Mouse (Mus musculus) kidney, adult 11 months (tissue): Measurements from ENCODE around the gene Ccdc85c.

Experiments
- DNase-seq: peaks from one replicate; pipeline ENCODE4 v3.0.0; 2022

Ccdc85c gene

DNA sequence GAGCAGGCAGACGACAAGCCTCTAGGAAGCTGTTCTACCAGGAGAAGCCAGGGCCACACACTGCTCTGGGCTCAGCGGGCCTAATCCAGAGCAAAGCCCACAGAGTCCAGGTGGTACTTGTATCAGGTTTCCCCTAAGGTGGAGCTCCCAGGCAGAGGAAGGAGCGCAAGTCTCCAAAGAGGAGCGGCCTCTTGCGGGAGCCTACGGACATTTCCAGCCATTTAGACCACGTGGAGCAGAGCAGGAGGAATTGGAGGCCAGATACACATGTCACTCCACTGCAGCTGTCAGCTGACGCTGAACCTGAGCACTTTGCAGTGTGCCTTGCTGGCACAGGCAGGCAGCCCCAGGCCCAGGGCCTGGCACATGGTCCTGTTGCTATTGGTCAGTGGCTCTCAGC, 60.1 kb downstream of the Ccdc85c start:
- DNase-seq = no peak

DNA sequence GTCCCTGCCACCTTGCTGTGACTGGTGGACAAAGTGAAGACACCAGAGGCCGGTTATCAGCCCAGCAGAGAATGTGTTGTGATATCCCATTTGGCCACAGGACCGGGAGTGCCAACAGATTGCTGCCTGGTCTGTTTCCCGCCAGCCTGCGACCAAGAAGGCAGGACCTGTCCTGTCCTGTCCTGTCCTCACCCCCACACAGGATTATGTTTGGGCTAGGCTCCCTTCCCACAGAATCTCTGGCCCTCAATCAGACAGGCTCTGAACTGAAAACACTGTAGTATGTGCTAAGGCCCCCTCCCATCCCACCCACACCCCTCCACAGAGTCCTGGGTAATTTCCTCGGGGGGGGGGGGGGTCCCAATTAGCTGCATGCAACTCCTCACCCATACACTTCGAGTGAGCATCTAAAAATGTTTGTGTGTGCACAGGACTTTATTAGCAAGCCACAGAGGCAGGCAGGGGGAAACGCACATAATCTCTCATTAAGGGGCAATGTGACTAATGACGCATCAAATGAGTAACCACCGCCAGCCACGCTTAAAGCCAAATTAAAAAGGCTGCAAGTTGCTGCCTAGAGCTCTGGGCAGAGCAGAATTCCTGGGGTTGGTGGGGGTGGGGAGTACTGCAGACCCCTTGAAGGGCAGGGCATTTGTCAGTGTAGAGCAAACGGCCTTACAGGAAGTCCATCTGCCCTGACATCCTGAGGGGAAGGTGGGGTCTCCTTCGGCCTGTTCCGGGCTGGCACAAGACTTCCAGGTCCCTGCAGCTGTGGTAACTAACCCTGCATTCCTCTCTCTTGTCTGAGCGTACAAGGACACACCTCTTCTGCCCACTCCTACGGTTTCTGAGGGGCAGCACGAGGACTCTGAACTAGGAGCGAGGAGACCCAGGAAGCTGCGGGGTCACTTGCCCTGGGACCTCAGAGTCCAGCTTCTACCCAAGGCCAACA, 61.9 kb downstream of the Ccdc85c start:
- DNase-seq = no peak

DNA sequence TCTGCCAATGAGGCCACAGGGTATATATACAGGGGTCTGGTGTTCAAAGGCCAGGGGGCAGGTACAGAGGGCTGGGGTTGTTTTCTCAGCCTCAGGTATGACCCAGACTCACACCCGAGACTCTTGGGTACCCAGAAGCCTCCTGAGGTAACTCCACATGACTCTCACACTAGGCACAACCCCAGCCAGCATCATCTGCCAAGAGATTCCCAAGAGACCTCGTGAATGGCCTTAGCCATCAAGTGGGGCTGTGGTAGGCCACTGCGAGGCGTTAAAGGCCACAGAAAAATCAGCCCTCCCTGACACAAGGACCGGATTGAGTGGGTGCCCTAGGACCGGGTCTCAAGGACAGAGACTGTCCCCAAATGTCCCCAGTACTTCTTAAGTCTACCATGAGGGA, 62.7 kb downstream of the Ccdc85c start:
- DNase-seq = no peak

DNA sequence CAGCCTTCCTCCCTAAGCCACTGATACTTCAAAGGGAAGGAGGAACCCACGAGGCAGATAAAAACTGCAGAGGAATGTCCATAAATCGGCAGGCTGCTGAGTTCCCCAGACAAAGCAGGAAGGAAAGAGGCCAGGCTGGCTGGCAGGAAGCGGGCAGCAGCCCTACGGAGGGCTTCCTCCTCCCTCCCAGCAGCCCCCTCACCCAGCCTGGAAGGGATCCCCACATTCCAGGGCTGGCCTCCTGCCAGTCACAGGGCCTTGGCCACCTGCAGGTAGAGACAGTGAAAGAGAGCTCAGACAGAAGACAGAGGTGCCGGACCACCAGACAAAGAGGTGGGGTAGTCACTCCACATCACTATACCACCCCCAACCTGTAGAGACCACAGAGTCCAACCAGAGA, 63.2 kb downstream of the Ccdc85c start:
- no peak for DNase-seq

DNA sequence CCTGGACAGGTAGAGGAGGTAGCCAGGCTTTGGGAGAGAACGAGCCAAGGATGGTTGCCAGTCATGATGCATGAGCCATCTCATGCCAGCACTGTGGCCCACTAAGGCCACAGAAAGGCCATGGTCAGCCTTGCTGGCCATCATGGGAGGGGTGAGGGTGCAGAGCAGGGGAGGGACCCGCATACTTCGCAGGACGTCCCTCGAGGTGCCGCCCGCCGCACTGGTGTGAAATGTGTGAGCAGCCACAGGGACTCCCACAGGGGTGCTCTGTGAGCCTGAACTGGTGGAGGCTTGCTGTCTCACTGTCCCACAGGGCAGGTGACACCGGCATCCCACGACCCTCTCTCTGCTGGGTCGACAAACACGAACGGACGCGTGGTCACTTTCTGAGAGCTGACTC, 64.6 kb downstream of the Ccdc85c start:
- DNase-seq = no peak

DNA sequence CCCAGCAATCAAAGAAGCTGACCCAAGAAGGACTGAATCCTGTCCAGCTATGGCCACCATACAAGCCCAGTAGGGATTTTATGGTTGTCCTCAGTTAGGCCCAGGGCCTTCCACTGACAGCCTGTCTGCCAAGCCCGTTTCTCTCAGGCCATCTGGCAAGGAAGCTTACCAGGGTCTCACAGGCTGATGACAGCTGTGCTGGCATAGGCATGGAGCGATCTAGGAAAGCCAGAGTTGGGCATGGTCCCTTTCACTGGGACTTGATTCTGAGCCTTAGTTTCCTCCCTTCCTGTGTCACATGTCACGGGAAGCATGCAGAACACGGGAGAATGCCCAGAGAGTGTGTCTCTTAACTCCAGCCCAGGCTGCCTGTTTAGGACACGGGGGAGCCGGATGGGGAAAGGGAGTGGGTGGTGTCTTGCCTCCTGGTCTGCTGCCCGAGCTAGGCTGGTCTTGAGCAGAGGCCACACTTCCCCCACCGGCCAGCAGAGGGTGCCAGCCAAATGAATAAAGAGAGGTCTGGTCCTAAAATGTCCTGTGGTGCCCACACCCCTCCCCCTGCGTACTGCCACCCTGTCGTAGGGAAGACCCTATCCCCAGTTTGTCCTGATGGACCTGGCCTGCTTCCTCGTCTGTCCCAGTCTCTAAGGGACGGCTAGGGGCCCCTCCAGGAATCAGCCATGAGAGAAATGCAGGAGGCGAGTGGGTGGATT, 66.3 kb downstream of the Ccdc85c start:
- DNase-seq = peak; percentile 50

DNA sequence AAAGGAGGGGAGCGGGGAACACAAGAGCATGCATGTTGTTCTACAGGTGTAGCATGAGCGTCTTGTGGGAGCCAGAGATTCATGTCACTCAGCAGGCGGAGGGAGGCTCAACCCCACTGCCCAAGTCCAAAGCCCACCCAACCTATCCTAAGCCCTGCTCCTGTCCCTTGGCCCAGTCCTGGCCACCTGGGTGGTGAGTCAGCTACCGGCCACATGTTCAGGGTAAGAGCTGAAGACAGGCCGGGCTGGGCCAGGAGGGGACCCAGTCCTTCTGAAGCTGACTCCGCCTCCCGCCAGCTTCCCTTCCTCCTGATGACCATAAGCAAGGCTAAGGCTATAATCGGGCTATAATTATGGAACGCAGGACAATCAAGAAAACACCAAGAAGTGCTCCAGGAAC, 67.0 kb downstream of the Ccdc85c start:
- DNase-seq = no peak

DNA sequence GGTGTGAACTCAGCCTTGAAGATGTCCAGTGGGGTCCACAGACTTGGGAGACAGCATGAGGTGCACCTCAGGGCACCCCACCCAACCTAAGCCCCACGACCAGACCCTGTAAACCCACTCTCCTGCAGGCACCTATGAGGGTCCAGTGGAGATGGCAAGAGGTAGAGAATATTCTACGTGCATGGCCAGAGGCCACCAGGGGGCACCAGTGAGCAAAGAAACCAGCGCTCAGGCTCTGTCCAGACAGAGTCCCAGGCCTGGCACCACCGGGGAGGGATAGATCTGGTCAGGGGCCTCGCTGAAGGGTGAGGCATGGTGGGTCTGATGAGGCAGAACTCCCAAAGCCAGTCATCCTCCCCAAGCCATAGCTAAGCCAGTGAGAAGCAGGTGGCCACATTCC, 68.6 kb downstream of the Ccdc85c start:
- no peak for DNase-seq

DNA sequence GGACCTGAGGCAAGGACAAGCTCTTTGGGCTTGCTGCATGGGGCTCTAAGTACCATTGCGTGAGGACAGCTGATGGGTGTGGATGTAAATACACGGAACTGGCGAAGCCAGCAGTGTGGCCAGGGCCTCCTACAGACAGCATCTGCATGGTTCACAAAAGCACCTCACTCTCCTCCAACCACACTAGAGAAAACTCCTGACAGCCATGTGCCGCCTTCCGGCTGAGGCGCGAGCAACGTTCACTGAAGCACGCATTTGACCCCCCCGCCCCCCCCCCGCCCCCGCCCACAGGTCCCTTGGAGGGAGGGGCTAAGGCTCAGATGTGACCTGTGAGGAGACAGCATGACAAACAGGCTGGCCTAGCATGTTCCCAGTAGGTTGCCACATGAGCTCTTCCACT, 70.2 kb downstream of the Ccdc85c start:
- DNase-seq = no peak

DNA sequence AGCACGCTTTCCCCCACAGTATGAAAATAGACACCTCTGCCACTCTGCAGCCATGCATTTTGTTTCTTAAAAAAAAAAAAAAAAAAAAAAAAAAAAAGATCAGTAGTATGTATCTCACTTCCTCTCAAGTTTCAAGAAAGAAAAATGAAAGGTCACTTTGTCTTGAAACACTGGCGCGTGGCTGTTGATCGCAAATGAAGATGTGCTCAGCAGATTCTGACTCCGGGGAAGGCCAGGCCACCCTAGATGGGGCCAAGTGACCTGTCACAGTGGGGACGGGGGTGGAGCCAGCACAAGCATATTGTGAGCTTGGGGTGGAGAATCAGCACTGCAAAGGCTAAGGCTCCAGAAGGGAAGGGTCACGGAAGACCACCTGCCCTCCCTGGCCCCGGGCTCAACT, 71.3 kb downstream of the Ccdc85c start:
- no peak for DNase-seq

DNA sequence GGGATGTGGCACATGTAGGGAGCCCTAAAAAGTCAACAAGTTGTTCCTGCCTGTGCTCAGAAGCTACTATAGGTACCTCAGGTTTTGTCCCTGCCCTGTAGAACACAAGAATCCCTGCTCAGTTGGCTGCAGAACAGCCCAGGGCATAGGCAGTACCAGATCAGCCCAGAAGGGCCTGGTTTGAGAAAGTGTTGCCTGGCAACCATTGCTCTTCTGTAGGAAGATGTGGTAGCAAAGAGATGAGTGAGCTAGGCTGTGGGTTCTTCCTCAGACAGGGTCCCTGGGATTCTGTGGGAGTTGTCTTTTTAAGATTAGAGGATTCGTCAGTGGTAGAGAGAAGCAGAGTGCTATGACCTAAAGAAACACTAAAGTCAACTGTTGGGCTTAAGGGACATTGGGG, 75.1 kb downstream of the Ccdc85c start:
- DNase-seq = no peak

DNA sequence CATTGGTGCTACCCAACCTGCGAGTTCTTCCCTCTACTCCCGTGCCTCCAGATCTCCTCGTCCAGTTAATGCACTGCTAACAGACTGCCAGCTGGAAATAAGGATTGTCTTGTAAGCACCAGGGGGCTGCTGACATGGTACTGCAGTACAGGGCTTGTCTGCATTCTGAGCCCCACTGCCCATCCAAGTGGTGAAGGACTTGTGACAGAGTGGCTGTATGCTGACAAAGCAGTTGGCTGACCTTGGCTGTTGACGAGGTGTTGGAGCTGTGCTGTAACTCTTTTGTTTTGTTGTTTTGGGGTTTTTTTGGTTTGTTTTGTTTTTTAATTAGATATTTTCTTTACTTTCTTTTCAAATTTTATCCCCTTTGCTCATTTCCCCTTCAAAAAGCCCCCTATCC, 76.8 kb downstream of the Ccdc85c start:
- no peak for DNase-seq

DNA sequence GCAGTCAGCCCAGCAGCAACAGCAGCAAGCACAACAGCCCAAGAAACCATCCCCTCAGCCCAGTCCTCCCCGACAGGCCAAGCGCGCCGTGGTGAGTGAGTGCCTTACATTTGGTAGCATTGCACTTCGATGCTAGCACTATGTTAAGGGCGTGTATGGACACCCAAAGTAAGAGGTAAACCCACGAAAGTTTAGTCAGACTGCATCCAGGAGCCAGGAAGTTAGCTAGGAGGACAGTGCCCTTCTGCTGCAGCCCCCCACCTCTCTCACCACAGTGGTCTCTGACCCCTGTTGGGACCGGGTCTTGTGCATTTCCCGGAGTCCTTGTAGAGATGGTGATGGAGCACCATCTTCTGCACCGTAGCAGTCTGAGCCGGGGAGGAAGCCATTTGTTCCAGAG, 79.5 kb downstream of the Ccdc85c start:
- no peak for DNase-seq

DNA sequence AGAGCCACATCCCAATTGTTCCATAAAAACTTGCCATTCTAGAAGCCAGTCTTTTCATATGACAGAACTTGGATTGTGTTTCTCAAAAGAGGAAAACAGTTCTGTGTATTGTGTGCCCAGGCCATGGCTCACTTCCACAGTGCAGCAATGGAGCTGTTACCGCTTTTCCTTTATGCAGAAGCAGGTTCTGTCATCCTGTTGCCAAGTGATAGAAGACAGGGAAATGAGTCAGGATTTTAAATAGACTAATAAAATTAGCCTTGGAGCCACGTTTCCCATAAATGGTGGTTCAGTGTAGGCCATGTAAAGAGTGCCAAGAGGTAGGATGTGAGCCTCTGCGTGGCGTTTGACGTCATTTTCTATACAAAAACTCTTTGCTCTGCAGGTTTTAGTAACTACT, 81.3 kb downstream of the Ccdc85c start:
- no peak for DNase-seq

DNA sequence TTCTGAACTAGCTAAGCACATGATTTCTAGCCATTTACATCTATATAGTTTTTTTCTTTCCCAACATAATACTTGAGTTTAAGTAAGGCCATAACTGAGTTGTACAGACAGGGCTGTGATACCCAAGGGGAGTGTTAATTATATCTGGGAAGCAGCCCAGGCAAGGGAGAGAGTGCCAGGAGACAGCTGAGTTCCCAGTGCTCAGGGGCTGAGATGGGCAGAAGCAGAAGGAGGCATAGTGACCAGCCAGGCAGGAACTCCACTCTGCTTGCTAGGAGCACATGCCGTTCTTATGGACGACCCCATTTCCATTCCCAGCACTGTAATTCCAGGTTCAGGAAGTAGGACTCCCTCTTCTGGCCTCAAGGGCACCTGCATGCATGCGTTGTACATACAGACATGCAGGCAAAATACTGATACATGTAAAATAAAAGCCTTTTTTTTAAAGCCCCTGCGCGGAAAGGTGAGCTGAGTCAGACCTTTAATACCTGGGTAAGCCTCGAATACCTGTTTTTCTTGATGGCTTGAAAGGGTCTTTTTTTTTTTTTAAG, 87.6 kb downstream of the Ccdc85c start:
- no peak for DNase-seq

DNA sequence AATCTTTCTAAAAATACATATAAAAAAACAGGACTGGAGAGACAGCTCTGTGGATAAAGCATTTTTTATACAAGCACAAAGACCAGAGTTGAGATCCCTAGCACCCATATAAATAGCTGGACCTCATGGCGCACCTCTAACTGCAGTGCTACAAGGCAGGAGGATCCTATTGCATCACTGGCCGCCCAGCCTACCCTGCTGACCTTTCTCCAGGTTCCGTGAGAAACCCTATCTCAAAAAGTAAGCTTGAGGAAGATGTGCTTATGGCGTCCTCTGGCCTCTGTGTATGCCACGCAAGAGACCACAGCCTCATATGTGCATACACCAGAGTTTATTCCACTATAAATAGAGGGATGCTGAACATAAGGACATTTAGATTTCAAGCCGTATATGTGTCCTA, 93.5 kb downstream of the Ccdc85c start:
- DNase-seq = no peak

DNA sequence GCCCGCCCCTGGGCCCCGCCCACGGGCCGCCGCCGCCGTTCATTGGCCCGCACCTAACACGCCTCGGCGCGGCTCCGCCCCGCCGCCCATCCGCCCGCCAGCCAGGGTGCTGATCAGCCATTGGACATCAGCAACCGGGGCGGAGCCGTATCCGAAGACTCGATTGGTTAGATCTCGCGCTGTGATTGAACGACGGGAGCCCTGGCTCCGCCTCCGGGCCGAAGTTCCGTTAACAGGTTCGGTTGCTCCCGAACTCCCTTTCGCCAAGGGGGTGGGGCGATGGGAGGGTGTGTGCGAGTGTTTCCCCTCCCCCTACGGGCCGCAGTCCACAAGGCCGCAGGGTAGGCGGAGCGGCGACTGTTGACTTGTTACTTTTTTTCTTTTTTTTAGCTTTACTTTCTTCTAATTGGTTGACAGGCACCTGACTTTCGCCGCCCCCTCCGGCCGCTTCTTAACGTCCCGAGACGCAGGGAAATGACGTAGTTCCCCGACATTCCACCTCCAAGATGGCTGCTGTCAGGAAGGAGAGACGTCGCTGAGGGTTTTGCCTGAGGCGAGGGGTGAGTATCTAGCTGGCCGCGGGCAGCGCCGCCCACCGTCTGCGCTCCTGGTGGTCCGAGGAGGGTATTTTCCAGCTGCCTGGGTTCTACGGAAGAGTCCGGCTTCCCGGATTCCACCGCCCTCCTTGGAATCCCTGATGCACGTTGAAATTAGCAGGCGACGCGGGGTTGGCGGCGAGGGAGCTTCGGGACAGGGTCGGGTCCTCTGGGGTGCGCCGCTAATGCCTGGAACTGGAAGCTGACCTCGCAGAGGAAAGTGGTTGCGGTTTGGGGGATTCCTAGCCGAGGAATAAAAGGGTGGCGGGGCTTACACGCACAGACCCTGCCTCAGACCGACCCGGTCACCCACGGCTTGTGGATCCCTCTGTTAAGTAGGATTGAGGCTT, 95.6 kb downstream of the Ccdc85c start, which contains the start of gene Ccnk:
Gene Ccnk, plus strand, starts transcription at position 259 of the 946 bp plus-strand sequence.
- DNase-seq = peak; percentile 100

DNA sequence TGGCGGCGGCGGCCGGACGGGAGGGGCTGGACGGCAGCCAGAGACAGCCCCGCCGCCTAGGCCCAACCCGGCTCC, 96.1 kb downstream of the Ccdc85c start, which contains the start of gene Setd3:
Gene Setd3, minus strand, starts transcription at position 69 of the 75 bp plus-strand sequence.
- DNase-seq = no peak

DNA sequence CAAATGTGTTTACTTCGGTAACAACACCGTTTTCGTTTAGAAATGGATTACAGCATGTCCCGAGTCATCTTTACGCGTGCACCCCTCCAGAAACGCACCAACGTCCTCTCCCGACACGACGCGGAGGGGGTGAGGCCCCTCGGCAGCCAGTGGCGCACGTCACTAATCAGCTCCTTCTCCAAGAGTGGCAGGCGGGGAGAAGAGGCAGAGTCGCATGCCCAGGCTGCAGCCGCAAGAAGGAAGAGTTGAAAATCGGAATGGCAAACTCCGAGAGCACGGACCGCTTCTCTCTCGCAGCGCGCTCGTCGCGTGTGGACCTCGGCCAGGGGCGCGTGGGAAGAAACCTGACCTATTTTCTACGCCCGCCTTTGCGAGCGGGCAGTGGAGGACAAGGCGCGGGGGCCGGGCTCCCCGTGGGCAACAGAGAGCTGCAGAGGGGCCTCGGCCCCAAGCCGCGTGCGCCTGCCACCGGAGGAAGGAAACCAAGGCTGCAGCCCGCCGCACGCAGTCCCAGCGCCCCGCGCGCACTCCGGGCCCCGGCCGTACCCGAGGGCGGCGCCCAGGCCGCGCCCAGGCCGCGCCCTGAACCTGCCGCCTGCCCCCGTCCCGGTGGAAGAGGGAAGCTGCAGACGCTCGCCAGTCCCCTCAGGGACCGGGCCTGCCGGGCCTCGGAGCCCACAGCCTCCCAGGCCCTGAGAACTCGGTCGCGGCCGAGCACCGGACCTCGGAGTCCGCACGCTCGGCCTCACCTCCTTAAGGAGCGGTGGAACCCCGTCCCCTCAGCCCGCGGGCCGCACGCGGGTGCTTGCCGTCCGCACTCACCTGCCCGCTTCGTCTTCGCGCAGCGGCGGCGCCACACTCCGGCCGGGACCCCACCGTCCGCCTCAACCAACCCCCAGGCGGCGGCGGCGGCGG, 96.6 kb downstream of the Ccdc85c start:
- DNase-seq = peak; percentile 46

DNA sequence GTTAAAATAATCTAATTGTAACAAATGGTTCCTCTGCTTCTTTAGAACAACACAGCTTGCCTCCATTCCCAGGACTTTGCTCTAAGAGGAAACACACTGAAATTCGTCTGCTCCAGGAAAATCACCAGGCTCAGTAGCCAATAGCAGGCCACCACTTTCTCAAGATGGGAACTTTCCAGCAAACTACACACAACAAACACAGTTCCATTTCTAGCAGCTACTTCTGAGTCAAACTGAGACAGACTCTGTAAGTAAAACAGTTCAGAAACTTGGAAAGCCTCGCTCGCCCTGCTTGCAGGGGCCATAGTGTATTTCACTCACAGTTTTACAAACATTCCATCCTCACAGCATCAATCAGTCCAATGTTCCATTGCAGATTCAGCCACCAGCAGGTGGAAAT, 98.9 kb downstream of the Ccdc85c start:
- DNase-seq = no peak

DNA sequence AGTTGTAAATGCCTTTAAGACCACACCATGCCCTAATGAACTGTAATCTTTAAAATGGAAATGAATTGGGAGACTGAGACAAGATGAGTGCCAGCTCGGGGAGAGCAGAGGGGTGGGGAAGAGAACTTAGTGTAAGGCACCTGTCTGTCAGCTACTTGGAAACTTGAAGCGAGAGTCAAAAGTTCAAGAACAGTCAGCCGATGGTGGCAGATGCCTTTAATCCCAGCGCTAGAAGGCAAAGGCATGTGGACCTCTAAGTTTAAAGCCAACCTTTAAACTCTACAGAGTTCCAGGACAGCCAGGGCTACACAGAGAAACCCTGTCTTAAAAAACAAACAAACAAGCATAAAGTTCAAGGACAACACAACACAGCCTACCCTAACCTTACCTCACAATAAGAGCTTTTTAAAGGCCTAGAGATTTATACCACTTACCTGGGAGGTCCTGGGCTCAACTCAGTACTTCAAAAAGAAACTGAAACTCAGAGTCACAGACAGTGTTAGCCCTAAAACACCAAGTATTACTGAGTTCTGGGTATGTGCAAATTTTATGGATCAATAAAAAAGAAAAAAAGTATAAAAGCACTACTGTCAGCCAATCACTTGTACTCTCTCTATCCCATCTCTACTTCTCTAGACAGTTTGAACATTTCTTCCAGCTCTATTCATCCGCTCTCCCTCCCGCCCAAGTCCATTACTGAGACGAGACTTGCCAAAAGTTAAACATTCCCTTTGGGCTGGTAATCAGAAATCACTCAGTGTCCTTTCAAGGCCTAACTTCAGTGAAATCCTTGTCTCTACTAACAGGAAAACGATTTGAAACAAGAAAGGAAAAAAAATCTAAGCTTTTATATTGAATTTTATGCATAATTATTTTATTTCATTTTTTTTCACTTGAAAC, 100.4 kb downstream of the Ccdc85c start:
- peak; percentile 36 for DNase-seq
